In the genomic region with DNA sequence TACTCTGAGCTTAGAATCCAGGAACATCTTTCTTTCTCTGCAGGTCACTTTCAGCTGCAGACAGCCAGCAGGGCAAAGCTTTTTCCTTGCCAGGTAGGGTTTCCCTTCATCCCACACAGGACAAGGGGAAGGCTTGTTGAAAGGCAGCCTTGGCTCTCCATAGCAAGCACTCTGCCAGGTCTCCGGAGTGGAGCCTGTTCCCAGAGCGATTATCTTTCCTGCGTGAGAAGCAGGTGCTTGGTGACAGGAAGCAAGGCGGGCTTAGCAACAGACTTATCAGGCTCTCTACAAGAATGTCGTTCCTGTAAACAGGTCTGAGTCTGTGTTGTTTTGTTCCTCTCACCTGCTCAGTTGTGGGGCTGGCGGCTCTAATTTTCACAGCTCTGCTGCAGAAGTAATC, we compare ENCODE assay signal across 11 mouse cellular contexts.
DNase-seq lines count a peak whose midpoint lies in the region; ATAC-seq lines count a peak whose summit lies in the region.
"Had no signal": no experiment of that assay in that cellular context is flagged by ENCODE, and none has a peak within 500 bp of the region (broad histone marks: within the 10 kb centered on the region; RNA-seq: fewer than 3 reads in every experiment).

No protein-coding gene starts in this region.

- no peak overlapping the region for H3K9ac ChIP-seq in forebrain, embryonic 11.5 days (ENCODE audit: low read length)
- no peak overlapping the region for H3K9ac ChIP-seq in neural tube, embryonic 15.5 days (replicated peaks)
- no peak overlapping the region for H3K9ac ChIP-seq in heart, embryonic 12.5 days
- H3K9ac ChIP-seq: liver, postnatal 0 days had no signal

- no peaks in the 10 kb centered on the region for H3K27me3 ChIP-seq in forebrain, embryonic 10.5 days (ENCODE audit: poor library complexity, severe bottlenecking)
- H3K27me3 ChIP-seq in forebrain, embryonic 11.5 days (ENCODE audit: control insufficient read depth, insufficient read depth, low read length): no peaks in the 10 kb centered on the region
- no peaks in the 10 kb centered on the region for H3K27me3 ChIP-seq in neural tube, embryonic 15.5 days (replicated peaks)
- H3K27me3 ChIP-seq in heart, embryonic 12.5 days (replicated peaks): 0 out of 2 replicates have a peak, but pooled peaks cover 15% of the 10 kb centered on the region

- peaks cover 42% of the 10 kb centered on the region for H3K4me1 ChIP-seq in forebrain, embryonic 10.5 days
- H3K4me1 ChIP-seq in forebrain, embryonic 11.5 days (replicated peaks; ENCODE audit: control insufficient read depth, insufficient read depth, low read length): peaks cover 4% of the 10 kb centered on the region
- H3K4me1 ChIP-seq in neural tube, embryonic 15.5 days: peaks cover 15% of the 10 kb centered on the region
- H3K4me1 ChIP-seq in heart, embryonic 12.5 days (replicated peaks): peaks cover 12% of the 10 kb centered on the region

- DNase-seq in forebrain, embryonic 10.5 days (ENCODE audit: extremely low spot score, low spot score): no peak
- DNase-seq in forebrain, embryonic 11.5 days (ENCODE audit: low spot score): no peak
- no peak for DNase-seq in neural tube, embryonic 10.5 days (ENCODE audit: extremely low spot score, low spot score)
- DNase-seq in skeletal muscle tissue, adult 2 months (ENCODE audit: low read depth, low spot score): peak; percentile 3
- no peak for DNase-seq in layer of hippocampus, adult 9-10 months (ENCODE audit: low spot score)
- no peak for DNase-seq in kidney, postnatal 36 days
- DNase-seq: kidney, adult 2 months; liver, postnatal 0 days; retina, postnatal 1 day had no signal

- WGBS in forebrain, embryonic 10.5 days: 71% methylated on average over 6 of the region's 6 CpGs
- 69% methylated on average over 6 of the region's 6 CpGs for WGBS in forebrain, embryonic 11.5 days
- WGBS in neural tube, embryonic 15.5 days: 56% methylated on average over 6 of the region's 6 CpGs
- WGBS in heart, embryonic 12.5 days: 8% methylated on average over 6 of the region's 6 CpGs

- no peaks in the 10 kb centered on the region for H3K36me3 ChIP-seq in forebrain, embryonic 10.5 days (replicated peaks)
- H3K36me3 ChIP-seq in forebrain, embryonic 11.5 days (ENCODE audit: control insufficient read depth, insufficient read depth, low read length): no peaks in the 10 kb centered on the region
- no peaks in the 10 kb centered on the region for H3K36me3 ChIP-seq in neural tube, embryonic 15.5 days
- no peaks in the 10 kb centered on the region for H3K36me3 ChIP-seq in heart, embryonic 12.5 days

- H3K27ac ChIP-seq in forebrain, embryonic 10.5 days: peak overlapping the region; percentile 48; the same call in 1 of the 2 replicates
- H3K27ac ChIP-seq in forebrain, embryonic 11.5 days (ENCODE audit: low read depth, low read length): no peak overlapping the region
- H3K27ac ChIP-seq in neural tube, embryonic 15.5 days (replicated peaks): no peak overlapping the region
- no peak overlapping the region for H3K27ac ChIP-seq in heart, embryonic 12.5 days (ENCODE audit: poor library complexity, severe bottlenecking)

- H3K4me3 ChIP-seq in forebrain, embryonic 10.5 days: no peak overlapping the region
- H3K4me3 ChIP-seq in forebrain, embryonic 11.5 days (ENCODE audit: low read depth, low read length): no peak overlapping the region
- H3K4me3 ChIP-seq in neural tube, embryonic 15.5 days (replicated peaks): no peak overlapping the region
- no peak overlapping the region for H3K4me3 ChIP-seq in heart, embryonic 12.5 days

- no peak overlapping the region for H3K4me2 ChIP-seq in forebrain, embryonic 11.5 days (ENCODE audit: low read depth, low read length, severe bottlenecking)
- H3K4me2 ChIP-seq in neural tube, embryonic 15.5 days: no peak overlapping the region
- peak overlapping the region; percentile 22; the same call in 1 of the 2 replicates for H3K4me2 ChIP-seq in heart, embryonic 12.5 days

- ATAC-seq in forebrain, embryonic 11.5 days (replicated peaks; ENCODE audit: low FRiP score): no peak
- 0 out of 2 replicates have a peak, but pooled peaks have one; percentile 32 for ATAC-seq in neural tube, embryonic 15.5 days (ENCODE audit: low FRiP score)
- ATAC-seq in heart, embryonic 12.5 days (ENCODE audit: insufficient number of reproducible peaks, low FRiP score): no peak
- ATAC-seq: liver, postnatal 0 days had no signal

- H3K9me3 ChIP-seq in forebrain, embryonic 10.5 days: no peaks in the 10 kb centered on the region
- no peaks in the 10 kb centered on the region for H3K9me3 ChIP-seq in forebrain, embryonic 11.5 days (ENCODE audit: control insufficient read depth, low read length)
- H3K9me3 ChIP-seq in neural tube, embryonic 15.5 days (replicated peaks): no peaks in the 10 kb centered on the region
- no peaks in the 10 kb centered on the region for H3K9me3 ChIP-seq in heart, embryonic 12.5 days (replicated peaks)
